Mouse (Mus musculus): ENCODE data around the gene Rfc1. TPM values are rescaled to one million over a fixed set of nuclear protein-coding genes. Genes with fewer than 3 reads are reported as not detected.

Rfc1 gene
- polyA plus RNA-seq (2017; shearing (Covaris generic)) = 10 to 100 TPM; 40.7 to 49.0 TPM

DNA sequence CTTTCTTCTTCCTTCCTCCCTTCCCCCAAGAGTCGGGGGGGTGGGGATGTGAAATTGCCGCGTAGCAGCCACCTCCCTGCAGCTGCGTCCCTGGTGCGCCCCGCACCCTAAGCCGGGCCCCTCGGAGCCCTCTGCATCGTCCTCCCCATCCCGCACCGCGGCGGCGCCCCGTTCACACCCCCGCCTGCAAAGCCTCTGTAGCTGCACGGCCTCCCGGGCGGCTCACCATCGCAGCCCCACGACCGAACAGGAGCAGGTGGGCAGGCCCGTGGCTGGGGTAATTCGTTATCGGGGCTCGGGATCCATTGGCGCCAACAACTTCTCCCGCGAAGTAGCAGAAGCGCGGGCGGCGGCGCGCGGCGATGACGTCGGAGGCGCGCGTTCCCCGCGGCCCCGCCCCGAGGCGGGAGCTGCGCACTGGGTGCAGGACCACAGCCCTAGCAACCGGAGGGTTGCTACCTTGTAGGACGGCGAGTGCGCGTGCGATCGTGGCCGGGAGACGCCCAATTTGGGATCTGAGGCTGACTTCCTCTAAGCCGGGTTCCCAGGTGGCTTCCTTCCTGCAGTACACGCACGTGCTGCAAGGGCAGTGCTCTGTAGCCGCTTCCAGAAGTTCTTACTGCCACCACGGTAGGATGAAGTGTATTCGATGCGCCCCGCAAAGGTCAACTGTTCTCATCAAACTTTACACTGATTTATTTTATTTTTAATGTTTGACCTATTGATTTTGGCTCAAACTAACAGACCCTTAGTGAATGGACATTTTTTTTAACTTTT, at the start of gene Rfc1:
Gene Rfc1, minus strand, starts transcription at position 373 of the 777 bp plus-strand sequence.

DNA sequence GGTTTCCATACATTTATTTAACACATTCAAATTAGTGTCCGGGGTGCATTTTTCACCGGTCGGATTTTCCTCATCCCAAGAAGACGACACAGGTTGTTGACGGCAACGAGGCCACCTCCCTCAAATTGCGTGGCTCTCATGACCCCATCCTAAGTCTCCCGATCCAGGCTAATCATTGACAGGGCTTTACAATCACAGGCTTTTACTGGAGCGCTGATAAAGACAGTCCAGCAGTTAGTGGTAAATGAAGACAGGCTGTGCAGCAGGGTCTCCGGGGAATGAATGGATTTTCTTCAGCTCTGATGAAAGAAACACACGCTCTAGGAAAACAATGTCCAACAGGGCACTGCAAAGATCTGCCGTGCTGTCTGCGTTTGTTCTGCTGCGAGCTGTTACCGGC, 12.7 kb upstream of the Rfc1 start, which contains the start of gene Klb:
Gene Klb, plus strand, starts transcription at position 147 of the 400 bp plus-strand sequence.

Other genes starting within 250 kb of the Rfc1 start
- gene Tmem156, start 243.5 kb downstream of the Rfc1 start, polyA plus RNA-seq (2017; shearing (Covaris generic)) = 10 to 100 TPM; 16.7 to 20.0 TPM
- 10 to 100 TPM; 16.0 to 27.1 TPM for gene Klhl5, start 228.1 kb downstream of the Rfc1 start, polyA plus RNA-seq (2017; shearing (Covaris generic))
- gene Wdr19, start 136.0 kb downstream of the Rfc1 start, polyA plus RNA-seq (2017; shearing (Covaris generic)) = 1 to 10 TPM; 3.8 to 5.0 TPM
- under 1 TPM in 1 of 2 experiments, not detected in 1; 0.23 TPM for gene Klb, start 12.6 kb upstream of the Rfc1 start, polyA plus RNA-seq (2017; shearing (Covaris generic))
- 1,000 to 10,000 TPM in 1 of 2 experiments, 100 to 1,000 TPM in 1; 778 to 1,266 TPM for gene Rpl9, start 55.8 kb upstream of the Rfc1 start, polyA plus RNA-seq (2017; shearing (Covaris generic))
- 10 to 100 TPM; 44.5 to 59.6 TPM for gene Lias, start 55.8 kb upstream of the Rfc1 start, polyA plus RNA-seq (2017; shearing (Covaris generic))
- gene Ugdh, start 100.3 kb upstream of the Rfc1 start, polyA plus RNA-seq (2017; shearing (Covaris generic)) = 10 to 100 TPM; 48.0 to 50.2 TPM
- gene Gm43552, start 157.2 kb upstream of the Rfc1 start, polyA plus RNA-seq (2017; shearing (Covaris generic)) = 1 to 10 TPM; 1.6 to 2.3 TPM
- gene Smim14, start 201.5 kb upstream of the Rfc1 start, polyA plus RNA-seq (2017; shearing (Covaris generic)) = 100 to 1,000 TPM; 144 to 177 TPM
- gene Ube2k, start 201.6 kb upstream of the Rfc1 start, polyA plus RNA-seq (2017; shearing (Covaris generic)) = 100 to 1,000 TPM; 119 to 129 TPM

All from activated CD4-positive, CD25-positive, alpha-beta regulatory T cell (primary cell).